Mouse (Mus musculus): Measurements from ENCODE around the gene Kdm1b.

The Kdm1b gene

DNA sequence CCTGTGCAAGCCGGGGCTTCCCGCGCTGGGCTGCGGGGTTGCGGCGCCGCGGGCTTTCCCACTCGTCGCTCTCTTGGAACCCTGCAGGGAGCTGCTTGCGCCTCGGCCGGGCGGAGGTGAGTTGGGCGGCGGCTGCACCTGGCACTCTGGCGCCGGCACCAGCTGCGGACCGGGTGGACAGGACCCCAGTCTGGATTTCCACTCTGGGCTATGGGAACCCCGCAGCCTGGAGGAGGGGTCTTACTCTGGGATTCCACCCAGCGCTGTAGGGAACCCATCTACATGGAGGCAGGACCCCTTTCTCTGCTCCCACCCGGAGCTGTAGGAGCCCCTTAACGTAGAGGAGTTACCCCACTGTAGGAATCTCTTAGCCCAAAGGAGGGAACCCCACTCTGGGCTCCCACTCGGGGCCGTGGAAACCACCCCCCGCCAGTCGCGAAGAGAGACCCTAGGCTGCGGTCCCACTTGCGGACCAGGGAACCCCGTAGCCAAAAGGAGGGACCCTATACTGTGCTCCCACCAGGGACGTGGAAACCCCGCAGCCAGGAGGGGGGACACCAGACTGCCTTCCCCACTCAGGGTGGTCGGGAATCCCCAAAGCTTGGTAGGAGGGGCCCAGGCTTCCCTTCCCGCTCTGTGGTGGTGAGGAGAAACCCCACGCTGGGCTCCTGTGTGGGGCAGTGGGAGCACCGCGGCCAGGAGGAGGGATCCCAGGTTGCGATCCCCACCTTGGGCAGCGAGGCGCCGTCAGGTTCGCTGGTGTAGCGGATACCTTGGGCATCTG is 726 bp downstream of the Kdm1b start:
- TF ChIP-seq GATA4 (IDR thresholded peaks at IDR 0.05; ENCODE audit: insufficient replicate concordance, low read length) = no peak

DNA sequence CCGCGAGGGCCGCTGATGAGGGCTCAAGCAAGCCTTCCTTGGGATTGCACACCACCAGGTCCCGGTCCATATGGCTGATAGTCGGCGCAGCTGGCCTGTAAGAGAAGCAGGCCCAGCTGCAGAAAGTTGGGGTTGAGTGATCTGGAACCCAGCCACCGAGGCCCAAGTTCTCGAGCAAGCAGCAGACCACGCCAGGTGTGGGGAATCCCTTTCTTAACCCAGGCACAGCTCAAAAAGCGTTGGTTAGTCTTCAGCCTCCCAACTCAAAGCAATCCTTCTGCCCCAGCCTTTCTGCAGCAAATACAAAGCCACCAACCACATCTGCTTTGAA is 1.3 kb downstream of the Kdm1b start, which contains the start of gene Tpmt:
Tpmt (minus strand) TSS at position 121 of the 331 bp plus-strand sequence.
- TF ChIP-seq GATA4 (IDR thresholded peaks at IDR 0.05; ENCODE audit: insufficient replicate concordance, low read length) = no peak

DNA sequence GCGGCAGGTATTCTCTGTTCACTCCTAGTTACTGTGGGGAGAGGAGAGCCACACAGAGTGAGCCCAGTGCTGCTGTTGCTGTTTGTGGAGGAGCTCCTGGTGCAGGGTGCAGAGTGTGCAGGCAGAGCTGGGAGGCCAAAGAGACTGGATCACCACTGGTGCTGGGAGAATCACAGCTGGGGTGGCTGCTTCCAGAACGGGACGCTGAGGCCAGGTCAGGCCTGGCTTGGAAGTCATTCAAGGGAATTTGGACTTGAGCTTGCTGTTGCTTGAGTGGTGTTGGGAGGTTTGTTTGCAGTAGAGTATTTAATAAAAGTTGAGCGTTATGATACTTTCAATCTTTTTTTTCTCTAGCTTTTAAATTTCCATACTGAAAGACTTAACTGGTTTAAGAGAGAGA is 4.7 kb downstream of the Kdm1b start:
- TF ChIP-seq GATA4 (IDR thresholded peaks at IDR 0.05; ENCODE audit: insufficient replicate concordance, low read length) = no peak

DNA sequence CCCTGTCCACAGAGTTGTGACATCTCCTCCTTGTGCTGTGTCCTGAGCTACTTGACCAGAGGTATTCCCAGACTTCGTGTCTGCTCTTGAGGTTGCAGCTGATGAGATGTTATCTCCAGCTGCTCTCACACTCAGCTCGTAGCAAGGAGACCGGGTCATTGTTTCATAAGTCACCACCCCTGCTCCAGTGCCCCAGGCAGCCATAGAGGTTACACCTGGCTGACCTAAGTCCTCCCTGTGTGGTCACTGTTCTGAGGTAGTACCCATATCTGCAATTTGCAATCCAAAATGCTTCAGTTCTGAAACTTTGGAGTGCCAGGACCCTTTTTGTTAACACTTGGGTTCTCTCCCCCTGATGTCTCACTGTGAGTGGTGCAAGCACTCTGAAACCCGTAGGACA is 6.7 kb downstream of the Kdm1b start:
- no peak for TF ChIP-seq GATA4 (IDR thresholded peaks at IDR 0.05; ENCODE audit: insufficient replicate concordance, low read length)

DNA sequence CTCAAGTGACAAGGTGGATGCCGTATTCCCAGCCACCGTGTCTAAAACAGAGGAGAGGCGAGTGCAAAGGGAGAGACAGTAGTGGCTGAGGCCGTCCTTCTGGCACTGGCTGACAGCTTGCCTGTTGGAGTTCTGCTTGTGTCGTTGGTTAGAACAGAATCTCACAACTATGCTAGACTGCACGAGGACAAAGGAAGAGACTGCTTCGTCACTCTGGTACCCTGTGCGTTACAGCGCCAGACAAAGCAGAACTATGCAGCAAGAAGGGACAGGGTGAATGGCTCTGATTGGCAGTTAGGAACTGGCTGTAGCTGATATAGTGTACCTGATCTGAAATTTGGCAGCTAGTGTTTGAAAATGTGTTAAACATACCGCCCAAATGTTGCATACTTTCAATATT is 10.7 kb downstream of the Kdm1b start:
- no peak for TF ChIP-seq GATA4 (IDR thresholded peaks at IDR 0.05; ENCODE audit: insufficient replicate concordance, low read length)

DNA sequence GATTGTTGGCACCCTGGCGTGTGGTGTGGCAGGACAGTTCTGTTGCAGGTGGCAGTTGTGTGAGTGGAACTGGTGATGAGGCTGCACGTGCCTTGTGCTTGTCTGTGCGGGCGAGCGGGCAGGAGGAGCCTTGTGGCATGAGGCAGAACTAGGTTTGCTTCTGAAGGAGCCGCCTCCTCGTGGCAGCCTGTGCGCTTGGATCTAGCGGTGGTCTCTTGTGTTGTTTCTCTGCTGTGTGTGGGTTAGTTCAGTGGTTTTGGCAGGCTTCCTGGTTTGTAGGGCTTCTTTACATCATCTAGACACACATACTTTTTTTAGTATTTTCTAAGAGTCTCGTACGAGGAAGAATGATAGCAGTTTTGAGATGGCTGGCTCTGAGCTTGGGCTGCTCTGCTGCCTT is 12.8 kb downstream of the Kdm1b start:
- TF ChIP-seq GATA4 (IDR thresholded peaks at IDR 0.05; ENCODE audit: insufficient replicate concordance, low read length) = no peak

DNA sequence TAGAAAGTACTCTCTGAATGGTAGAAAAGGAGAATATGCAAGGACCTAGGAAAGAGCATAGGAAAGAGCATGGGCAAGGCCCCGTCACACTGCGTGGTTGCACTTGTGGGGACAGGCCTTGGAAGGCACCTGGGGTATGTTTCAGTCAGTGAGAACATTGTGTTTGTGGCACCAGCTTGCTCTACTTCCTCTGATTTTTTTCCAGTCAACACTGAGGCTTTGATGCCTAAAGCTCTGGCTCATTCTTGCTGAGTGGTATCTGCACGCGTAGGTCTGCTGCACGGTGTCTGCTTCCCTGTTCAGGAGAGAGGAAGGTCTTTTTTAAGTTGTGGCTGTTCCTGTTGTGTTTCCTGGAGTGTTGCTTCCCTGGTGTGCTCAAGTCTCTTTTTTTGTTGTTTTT is 13.5 kb downstream of the Kdm1b start:
- no peak for TF ChIP-seq GATA4 (IDR thresholded peaks at IDR 0.05; ENCODE audit: insufficient replicate concordance, low read length)

DNA sequence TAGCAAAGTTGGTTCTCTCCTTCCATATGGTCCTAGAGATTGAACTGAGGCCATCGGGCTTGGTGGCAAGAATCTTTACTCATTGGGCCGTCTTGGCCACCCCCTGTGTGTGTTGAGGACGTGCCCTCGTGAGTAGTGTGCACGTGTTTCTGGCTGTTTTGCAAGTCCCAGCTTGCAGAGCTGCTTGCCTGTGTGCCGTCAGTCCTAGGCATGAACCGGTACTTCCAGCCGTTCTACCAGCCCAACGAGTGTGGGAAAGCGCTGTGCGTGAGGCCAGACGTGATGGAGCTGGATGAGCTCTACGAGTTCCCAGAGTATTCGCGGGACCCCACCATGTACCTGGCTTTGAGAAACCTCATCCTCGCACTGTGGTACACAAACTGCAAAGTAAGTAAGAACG is 19.5 kb downstream of the Kdm1b start:
- TF ChIP-seq GATA4 (IDR thresholded peaks at IDR 0.05; ENCODE audit: insufficient replicate concordance, low read length) = no peak

DNA sequence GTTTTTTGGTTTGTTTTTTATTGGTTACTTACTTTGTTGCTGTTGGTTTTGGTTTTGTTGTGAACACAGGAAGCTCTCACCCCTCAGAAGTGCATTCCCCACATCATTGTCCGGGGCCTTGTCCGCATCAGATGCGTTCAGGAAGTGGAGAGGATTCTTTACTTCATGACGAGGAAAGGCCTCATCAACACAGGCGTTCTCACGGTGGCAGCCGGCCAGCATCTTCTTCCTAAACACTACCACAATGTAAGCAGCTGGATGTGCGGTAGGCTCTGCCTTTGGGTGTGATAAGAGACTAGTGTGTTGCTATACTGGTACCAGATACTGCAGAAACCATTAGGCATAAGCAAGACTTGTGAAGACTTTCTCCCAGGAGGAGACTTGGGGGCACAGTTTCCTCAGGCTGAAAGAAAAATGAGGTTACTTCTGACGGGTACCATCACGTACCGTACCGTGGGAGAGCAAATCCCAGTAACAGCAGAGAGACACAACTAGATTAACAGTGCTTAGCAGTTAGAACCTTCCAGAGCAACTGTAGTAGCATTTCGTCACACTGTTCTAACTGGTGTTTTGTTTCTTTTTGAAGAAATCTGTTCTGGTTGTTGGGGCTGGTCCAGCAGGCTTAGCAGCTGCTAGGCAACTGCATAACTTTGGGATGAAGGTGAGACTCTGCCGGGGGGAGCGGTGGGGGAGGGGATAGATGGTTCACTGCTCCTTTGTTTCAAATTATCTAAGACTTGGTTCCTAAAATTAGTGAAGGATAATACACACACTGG is 20.9 kb downstream of the Kdm1b start:
- no peak for TF ChIP-seq GATA4 (IDR thresholded peaks at IDR 0.05; ENCODE audit: insufficient replicate concordance, low read length)

DNA sequence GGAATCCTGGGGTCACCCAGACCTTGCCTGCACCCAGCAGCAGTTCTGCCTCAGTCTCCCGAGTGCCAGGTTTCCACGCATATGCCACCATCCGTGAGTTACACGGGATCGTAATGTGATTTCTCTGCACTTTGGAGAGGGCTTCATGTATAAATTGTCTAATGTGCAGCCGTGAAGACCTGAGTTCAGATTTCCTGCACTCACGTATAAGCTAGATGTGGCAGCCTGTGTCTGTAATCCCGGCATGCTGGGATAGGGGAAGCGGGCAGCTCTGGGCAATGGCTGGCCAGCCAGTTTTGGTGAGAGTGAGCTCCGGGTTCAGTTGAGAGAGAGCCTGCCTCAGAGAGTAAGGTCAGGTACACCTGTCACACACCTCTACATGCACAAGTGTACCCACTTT is 23.2 kb downstream of the Kdm1b start:
- no peak for TF ChIP-seq GATA4 (IDR thresholded peaks at IDR 0.05; ENCODE audit: insufficient replicate concordance, low read length)

DNA sequence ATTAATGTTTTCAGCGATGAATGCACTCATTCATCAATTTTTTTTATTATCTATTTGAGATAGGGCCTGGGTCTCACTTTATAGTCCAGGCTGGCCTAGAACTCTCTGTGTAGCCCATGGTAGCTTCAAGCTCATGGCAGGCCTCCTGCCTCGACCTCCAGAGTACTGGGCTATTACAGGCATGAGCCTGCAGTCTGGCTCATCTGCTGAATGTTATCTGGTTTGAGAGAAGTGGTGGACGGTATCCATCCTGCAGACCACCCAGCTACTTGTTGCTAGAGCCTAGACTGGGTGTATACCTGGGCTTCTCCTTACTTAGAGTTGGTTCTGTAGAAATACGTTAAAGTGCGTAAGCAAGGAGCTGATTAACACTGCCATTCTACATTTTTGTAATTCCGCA is 23.7 kb downstream of the Kdm1b start:
- no peak for TF ChIP-seq GATA4 (IDR thresholded peaks at IDR 0.05; ENCODE audit: insufficient replicate concordance, low read length)

DNA sequence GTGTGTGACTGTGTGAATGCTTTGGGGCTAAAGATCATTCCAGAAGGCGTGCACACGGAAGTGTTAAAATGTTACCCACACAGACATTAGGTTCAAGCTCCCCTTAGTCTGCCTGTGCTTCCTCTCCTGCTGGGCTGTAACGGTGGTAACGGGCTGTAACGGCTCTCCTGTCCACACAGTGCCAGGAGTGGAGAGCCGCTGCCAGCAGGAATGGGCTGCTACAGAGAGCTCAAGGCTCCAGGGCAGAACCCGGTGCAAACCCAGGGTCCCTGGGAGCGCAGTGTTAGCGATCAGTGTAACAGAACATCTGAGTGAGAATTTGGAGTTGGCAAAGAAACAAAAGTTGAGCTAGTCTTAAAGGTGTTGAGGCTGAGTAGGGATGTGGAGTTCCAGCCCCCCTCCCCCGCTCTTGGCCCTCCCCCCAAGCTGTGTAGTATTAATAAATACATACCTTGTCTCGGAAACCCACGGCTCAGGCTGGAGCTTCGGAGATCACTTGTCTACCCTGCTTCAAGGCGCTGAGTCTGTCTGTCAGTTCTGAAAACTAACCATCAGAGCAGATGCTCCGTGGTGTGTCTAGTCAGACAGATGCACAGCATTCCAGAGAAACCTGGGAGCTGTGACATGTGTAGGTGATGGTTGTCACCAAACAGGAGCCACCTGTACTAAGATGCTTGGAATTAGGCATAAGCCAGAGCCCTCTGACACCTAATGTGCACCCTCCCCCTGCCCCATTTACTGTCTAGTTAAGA is 27.2 kb downstream of the Kdm1b start:
- TF ChIP-seq GATA4 (IDR thresholded peaks at IDR 0.05; ENCODE audit: insufficient replicate concordance, low read length) = no peak

DNA sequence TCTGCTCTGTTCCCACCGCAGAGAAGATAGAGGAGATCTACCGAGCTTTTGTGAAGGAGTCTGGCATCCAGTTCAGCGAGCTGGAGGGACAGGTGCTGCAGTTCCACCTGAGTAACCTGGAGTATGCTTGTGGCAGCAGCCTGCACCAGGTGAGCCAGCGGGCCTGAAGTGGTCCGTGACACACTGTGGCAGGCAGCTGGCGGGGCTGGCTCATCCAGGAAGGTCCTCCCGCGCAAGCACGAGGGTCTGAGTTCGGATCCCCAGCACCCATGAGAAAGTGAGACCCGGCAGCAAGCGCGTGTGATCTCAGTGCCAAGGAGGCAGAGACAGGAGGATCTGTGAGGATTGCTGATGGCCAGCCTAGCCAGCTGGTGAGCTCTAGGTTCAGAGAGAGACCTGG is 28.6 kb downstream of the Kdm1b start:
- no peak for TF ChIP-seq GATA4 (IDR thresholded peaks at IDR 0.05; ENCODE audit: insufficient replicate concordance, low read length)

DNA sequence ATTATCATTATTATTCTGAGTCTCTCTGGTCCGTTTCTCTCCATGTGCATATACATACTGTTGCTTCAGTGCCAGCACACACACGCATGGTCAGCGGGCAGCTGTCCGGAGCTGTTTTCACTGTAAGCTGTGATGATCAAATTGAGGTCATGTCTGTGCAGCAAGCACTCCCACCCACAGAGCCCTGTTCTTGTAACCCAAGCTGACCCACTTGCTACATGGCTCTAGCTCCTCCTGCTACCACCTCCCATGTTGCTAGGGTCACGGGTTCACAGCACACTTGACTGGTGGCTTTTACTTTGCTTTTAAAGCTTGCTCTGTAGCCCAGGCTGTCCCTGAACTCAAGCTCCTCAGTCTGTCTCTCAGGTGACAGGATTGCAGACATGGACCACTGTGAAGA is 29.2 kb downstream of the Kdm1b start:
- TF ChIP-seq GATA4 (IDR thresholded peaks at IDR 0.05; ENCODE audit: insufficient replicate concordance, low read length) = no peak

DNA sequence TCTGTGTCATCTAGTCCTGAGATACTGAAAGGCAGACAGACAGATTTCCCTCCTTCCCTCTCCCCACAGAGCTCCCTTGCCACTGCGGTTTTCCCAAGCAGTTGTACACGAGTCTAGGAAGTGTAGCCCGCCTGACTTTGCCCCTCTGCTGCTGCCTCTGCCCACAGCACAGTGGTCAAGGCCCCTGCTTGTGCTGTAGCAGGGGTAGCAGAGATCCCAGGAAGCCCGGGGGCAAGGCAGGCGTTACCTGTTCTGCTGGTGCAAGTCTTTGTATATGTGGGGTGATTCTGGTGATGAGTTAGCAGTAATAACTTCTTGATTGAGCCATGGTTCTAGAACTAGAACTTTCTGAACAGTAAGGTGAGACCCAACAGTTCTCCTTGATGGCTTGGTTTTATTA is 32.9 kb downstream of the Kdm1b start:
- TF ChIP-seq GATA4 (IDR thresholded peaks at IDR 0.05; ENCODE audit: insufficient replicate concordance, low read length) = no peak

DNA sequence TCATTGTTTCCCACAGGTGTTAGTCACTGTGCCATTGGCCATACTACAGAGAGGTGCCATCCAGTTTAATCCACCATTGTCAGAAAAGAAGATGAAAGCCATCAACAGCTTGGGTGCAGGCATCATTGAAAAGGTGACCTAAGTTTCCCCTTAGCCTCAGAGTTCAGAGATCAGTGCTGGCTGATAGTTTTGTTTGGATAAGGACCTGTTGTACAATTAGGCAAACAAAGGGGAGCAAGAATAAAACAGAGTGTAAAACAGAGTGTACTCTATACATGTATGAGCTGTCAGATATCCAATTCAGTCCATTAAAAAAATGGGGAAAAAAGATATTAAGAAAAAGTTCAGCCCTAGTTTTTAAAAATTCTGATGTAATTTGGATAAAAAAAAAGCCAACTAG is 34.1 kb downstream of the Kdm1b start:
- TF ChIP-seq GATA4 (IDR thresholded peaks at IDR 0.05; ENCODE audit: insufficient replicate concordance, low read length) = peak; percentile 40; the same call in 1 of the 2 replicates

All from liver, adult (tissue).